Mouse (Mus musculus) liver, embryonic 14.5 days (tissue): ENCODE data around the gene Stxbp3. TPM values are rescaled to one million over a fixed set of nuclear protein-coding genes. Genes with fewer than 3 reads are reported as not detected.

Experiments
- ATAC-seq: fragments of 200-750 bp; cut with Nextera tagmentation; 2 replicates; pipeline ENCODE4 v1.8.0; 2017; ENCODE audit warnings: moderate number of reproducible peaks, mild to moderate bottlenecking, moderate library complexity; ENCODE audit not compliant: insufficient read depth
- DNase-seq, 3 experiments: peaks; one replicate each; pipeline ENCODE4 v3.0.0-alpha.2; 2012 to 2013; ENCODE audit warnings: low read depth in 3 of 3, low spot score in 3 of 3
- H3K27ac ChIP-seq: fragments of 300-500 bp; sonication (generic); 2 replicates; pipeline ENCODE4 v1.5.1; 2014; ENCODE audit warnings: moderate library complexity, mild to moderate bottlenecking, control low read depth, inconsistent platforms
- H3K27me3 ChIP-seq: fragments of 300-500 bp; sonication (generic); 2 replicates; pipeline ENCODE4 v1.6.1; 2014; ENCODE audit warnings: mild to moderate bottlenecking, low read length, moderate library complexity; ENCODE audit not compliant: control insufficient read depth, insufficient read depth
- H3K36me3 ChIP-seq: fragments of 300-500 bp; sonication (generic); replicated peaks from 2 replicates; pipeline ENCODE4 v1.6.1; 2014; ENCODE audit warnings: low read depth; ENCODE audit not compliant: control insufficient read depth, insufficient read depth
- H3K4me1 ChIP-seq, 2 experiments: fragments of 200-500 bp in 1 of 2; fragments of 300-500 bp in 1 of 2; sonication (generic) in 1 of 2; replicated peaks; 2 replicates each; pipeline ENCODE4 v1.6.1; 2012 to 2014; ENCODE audit warnings: antibody characterized with exemption in 1 of 2, inconsistent platforms in 1 of 2, low read length in 1 of 2; ENCODE audit not compliant: control insufficient read depth in 2 of 2, insufficient read depth in 2 of 2
- H3K4me2 ChIP-seq: fragments of 300-500 bp; sonication (generic); 2 replicates; pipeline ENCODE4 v1.6.1; 2014; ENCODE audit warnings: low read depth, mild to moderate bottlenecking, control low read depth, moderate library complexity
- H3K4me3 ChIP-seq, 2 experiments: fragments of 200-500 bp in 1 of 2; fragments of 300-500 bp in 1 of 2; sonication (generic) in 1 of 2; 2 replicates each; pipeline ENCODE4 v1.5.1; 2012 to 2014; ENCODE audit warnings: low read depth in 2 of 2, low read length in 2 of 2, mild to moderate bottlenecking in 2 of 2, control low read depth in 1 of 2, inconsistent platforms in 1 of 2, moderate library complexity in 1 of 2; ENCODE audit not compliant: insufficient read depth in 1 of 2
- H3K9ac ChIP-seq: fragments of 300-500 bp; sonication (generic); replicated peaks from 2 replicates; pipeline ENCODE4 v1.6.1; 2014; ENCODE audit warnings: mild to moderate bottlenecking, control low read depth, moderate library complexity
- H3K9me3 ChIP-seq: fragments of 300-500 bp; sonication (generic); 2 replicates; pipeline ENCODE4 v1.6.1; 2016; ENCODE audit warnings: low read length, mixed read lengths; ENCODE audit not compliant: control insufficient read depth
- CTCF ChIP-seq: IDR thresholded peaks from 2 replicates; pipeline ENCODE4 v1.5.1; 2016; ENCODE audit warnings: antibody characterized with exemption, low read depth, control low read depth
- EP300 ChIP-seq: IDR thresholded peaks from 2 replicates; pipeline ENCODE4 v1.6.1; 2016; ENCODE audit warnings: antibody characterized with exemption, low read depth
- WGBS: fragments of 180-500 bp; shearing (Covaris S2); extraction: QIAGEN DNeasy Blood & Tissue Kit; methylation state at CpG from one replicate; pipeline ENCODE4 v1.1.7; 2014; ENCODE audit not compliant: insufficient replicate concordance; 5-methylcytosine and 5-hydroxymethylcytosine counted together
- polyA plus RNA-seq, 2 experiments: library from polyadenylated mRNA; depleted of rRNA in 1 of 2; stranded (reverse) in 1 of 2; unstranded in 1 of 2; fragments of >200 nt; fragmentation: Nextera tagmentation in 1 of 2; extraction: Ambion mirVana in 1 of 2; gene quantifications; 2 replicates each; pipeline versions ENCODE4 v1.2.1 to v1.2.3; 2012 to 2014

Stxbp3 gene
- polyA plus RNA-seq, 2 experiments = 11.6 to 16.5 TPM

GRCm38 (mm10) chr3:108855371-108855770 is 15.0 kb upstream of the Stxbp3 start:
- Histone ChIP-seq H3K4me1 (no peaks in the 10 kb centered on the region), H3K4me3 (no peak overlapping the region), H3K27ac (no peak overlapping the region), H3K36me3 (no peaks in the 10 kb centered on the region), H3K9me3 (no peaks in the 10 kb centered on the region), H3K9ac (no peak overlapping the region), H3K27me3 (no peaks in the 10 kb centered on the region), H3K4me2 (no peak overlapping the region)
- TF ChIP-seq CTCF (no peak), EP300 (no peak)
- DNase-seq (peak in 1 of 3 experiments; percentile 22), ATAC-seq (no peak)
- WGBS = 60% methylated on average over 12 of the region's 12 CpGs

- TF ChIP-seq CTCF = no peak
- TF ChIP-seq EP300 = no peak
- Histone ChIP-seq H3K4me3 (no peak overlapping the region), H3K36me3 (no peaks in the 10 kb centered on the region), H3K27me3 (no peaks in the 10 kb centered on the region), H3K4me2 (no peak overlapping the region), H3K4me1 (no peaks in the 10 kb centered on the region), H3K9ac (no peak overlapping the region), H3K9me3 (no peaks in the 10 kb centered on the region), H3K27ac (no peak overlapping the region)
- 47% methylated on average over 1 of the region's 1 CpGs for WGBS
- DNase-seq = no peak
- no peak for ATAC-seq
These were observed 12.9 kb upstream of the Stxbp3 start for GRCm38 (mm10) chr3:108853266-108853665.

GRCm38 (mm10) chr3:108851996-108852697 is 11.8 kb upstream of the Stxbp3 start:
- H3K4me1 ChIP-seq = no peaks in the 10 kb centered on the region
- no peaks in the 10 kb centered on the region for H3K27me3 ChIP-seq
- no peak overlapping the region for H3K9ac ChIP-seq
- 67% methylated on average over 6 of the region's 6 CpGs for WGBS
- DNase-seq (no peak), ATAC-seq (no peak)
- TF ChIP-seq CTCF = no peak
- no peak overlapping the region for H3K4me2 ChIP-seq
- no peaks in the 10 kb centered on the region for H3K36me3 ChIP-seq
- H3K9me3 ChIP-seq = no peaks in the 10 kb centered on the region
- no peak overlapping the region for H3K4me3 ChIP-seq
- H3K27ac ChIP-seq = no peak overlapping the region

GRCm38 (mm10) chr3:108851554-108851953 is 11.2 kb upstream of the Stxbp3 start:
- WGBS = 37% methylated on average over 3 of the region's 3 CpGs
- no peak overlapping the region for H3K27ac ChIP-seq
- no peaks in the 10 kb centered on the region for H3K4me1 ChIP-seq
- no peak overlapping the region for H3K4me2 ChIP-seq
- ATAC-seq (no peak), DNase-seq (no peak)
- TF ChIP-seq CTCF = no peak
- TF ChIP-seq EP300 = no peak
- H3K9ac ChIP-seq = no peak overlapping the region
- no peaks in the 10 kb centered on the region for H3K36me3 ChIP-seq
- no peaks in the 10 kb centered on the region for H3K9me3 ChIP-seq
- no peak overlapping the region for H3K4me3 ChIP-seq
- H3K27me3 ChIP-seq = no peaks in the 10 kb centered on the region

- no peak overlapping the region for H3K4me3 ChIP-seq
- no peak overlapping the region for H3K27ac ChIP-seq
- H3K4me2 ChIP-seq = no peak overlapping the region
- 45% methylated on average over 2 of the region's 2 CpGs for WGBS
- H3K9ac ChIP-seq = no peak overlapping the region
- TF ChIP-seq CTCF (no peak), EP300 (no peak)
- ATAC-seq (no peak), DNase-seq (no peak)
- no peaks in the 10 kb centered on the region for H3K9me3 ChIP-seq
- no peaks in the 10 kb centered on the region for H3K27me3 ChIP-seq
- H3K4me1 ChIP-seq = no peaks in the 10 kb centered on the region
- no peaks in the 10 kb centered on the region for H3K36me3 ChIP-seq
These were observed 10.7 kb upstream of the Stxbp3 start for GRCm38 (mm10) chr3:108851075-108851474.
